ENCODE assay signal across 9 mouse cellular contexts in the genomic region with DNA sequence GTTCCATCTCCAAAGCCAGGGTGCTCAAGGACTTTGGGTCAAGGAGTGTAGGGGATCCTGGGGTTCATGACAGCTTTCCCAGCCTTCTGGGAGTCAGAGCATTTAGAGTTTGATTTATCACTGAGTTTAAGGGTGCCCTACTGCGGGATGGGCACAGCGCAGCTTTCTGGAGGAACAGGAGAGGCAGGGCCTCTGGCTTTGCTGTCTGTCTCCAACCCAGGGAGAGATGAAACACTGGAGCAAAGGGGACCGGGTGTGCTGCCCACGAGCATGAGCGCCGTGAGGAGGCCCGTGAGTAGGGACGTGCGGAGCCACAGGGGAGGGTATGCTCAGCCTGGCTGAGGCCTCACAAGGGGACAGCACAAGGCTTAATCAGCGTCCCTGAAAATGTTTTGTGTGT.
A peak's percentile ranks its signal among the peaks of the same experiment; 100 is the strongest.
DNase-seq lines count a peak whose midpoint lies in the region; ATAC-seq and TF ChIP-seq lines count a peak whose summit lies in the region.
"Had no signal": no experiment of that assay in that cellular context is flagged by ENCODE, and none has a peak within 500 bp of the region (broad histone marks: within the 10 kb centered on the region; RNA-seq: fewer than 3 reads in every experiment).

No protein-coding gene starts in this region.

- peak overlapping the region; percentile 66; the same call in 1 of the 2 replicates for H3K9ac ChIP-seq in heart, embryonic 15.5 days
- no peak overlapping the region for H3K9ac ChIP-seq in liver, embryonic 12.5 days

- no peak for TF ChIP-seq CTCF in E14TG2a.4 (conservative IDR thresholded peaks at IDR 0.05; ENCODE audit: low read length)

- peak overlapping the region; percentile 65 for H3K4me2 ChIP-seq in heart, embryonic 15.5 days
- H3K4me2 ChIP-seq in liver, embryonic 12.5 days: peak overlapping the region; percentile 92

- peaks cover 57% of the 10 kb centered on the region for H3K4me1 ChIP-seq in heart, embryonic 15.5 days (replicated peaks)
- H3K4me1 ChIP-seq in E14TG2a.4 (replicated peaks; ENCODE audit: low read depth, low read length): peaks cover 61% of the 10 kb centered on the region
- H3K4me1 ChIP-seq in brown adipose tissue, adult 24 weeks (ENCODE audit: control insufficient read depth, insufficient read depth, insufficient read length, low read length): peaks cover 28% of the 10 kb centered on the region
- peaks cover 76% of the 10 kb centered on the region for H3K4me1 ChIP-seq in liver, embryonic 12.5 days

- peak overlapping the region; percentile 80; the same call in 1 of the 2 replicates for H3K27ac ChIP-seq in heart, embryonic 15.5 days
- peak overlapping the region; percentile 90 for H3K27ac ChIP-seq in brown adipose tissue, adult 24 weeks (replicated peaks; ENCODE audit: low read depth, low read length)
- no peak overlapping the region for H3K27ac ChIP-seq in liver, embryonic 12.5 days

- WGBS in heart, embryonic 15.5 days: 62% methylated on average over 10 of the region's 10 CpGs
- WGBS in liver, embryonic 12.5 days (ENCODE audit: insufficient replicate concordance): 67% methylated on average over 10 of the region's 10 CpGs

- no peaks in the 10 kb centered on the region for H3K27me3 ChIP-seq in heart, embryonic 15.5 days
- peaks cover 11% of the 10 kb centered on the region for H3K27me3 ChIP-seq in E14TG2a.4 (ENCODE audit: insufficient read depth, low read length)
- peaks cover 8% of the 10 kb centered on the region; the same call in 1 of the 2 replicates for H3K27me3 ChIP-seq in liver, embryonic 12.5 days (replicated peaks)

- no peaks in the 10 kb centered on the region for H3K36me3 ChIP-seq in heart, embryonic 15.5 days
- peaks cover 6% of the 10 kb centered on the region; the same call in 1 of the 2 replicates for H3K36me3 ChIP-seq in E14TG2a.4 (ENCODE audit: insufficient read depth, low read length)
- no peaks in the 10 kb centered on the region for H3K36me3 ChIP-seq in liver, embryonic 12.5 days

- H3K9me3 ChIP-seq in heart, embryonic 15.5 days (replicated peaks): no peaks in the 10 kb centered on the region
- no peaks in the 10 kb centered on the region for H3K9me3 ChIP-seq in E14TG2a.4 (ENCODE audit: low read length)
- no peaks in the 10 kb centered on the region for H3K9me3 ChIP-seq in liver, embryonic 12.5 days (replicated peaks)

- H3K4me3 ChIP-seq in heart, embryonic 15.5 days: no peak overlapping the region
- 0 out of 2 replicates have a peak overlapping the region, but pooled peaks have one; percentile 80 for H3K4me3 ChIP-seq in E14TG2a.4 (replicated peaks; ENCODE audit: low read length)
- no peak overlapping the region for H3K4me3 ChIP-seq in brown adipose tissue, adult 24 weeks (ENCODE audit: insufficient read depth, low read depth, low read length)
- no peak overlapping the region for H3K4me3 ChIP-seq in liver, embryonic 12.5 days

- ATAC-seq in heart, embryonic 15.5 days (replicated peaks; ENCODE audit: insufficient number of reproducible peaks, insufficient read depth, low FRiP score, low read depth): no peak
- ATAC-seq in liver, embryonic 12.5 days: no peak

- DNase-seq in heart, postnatal 4 days: no peak
- no peak for DNase-seq in cerebellum, adult 9-10 months
- no peak for DNase-seq in layer of hippocampus, adult 11-12 months (ENCODE audit: low spot score)
- DNase-seq: cerebellum, adult 2 months; kidney, postnatal 14 days had no signal
